Mouse (Mus musculus) erythroblast, embryonic 14.5 days (primary cell): ENCODE data around the gene Cuedc2. TPM values are rescaled to one million over a fixed set of nuclear protein-coding genes. Genes with fewer than 3 reads are reported as not detected.

ENCODE experiments used
- H3K27me3 ChIP-seq: 2 replicates; pipeline ENCODE4 v1.6.1; 2012; ENCODE audit warnings: inconsistent platforms; ENCODE audit not compliant: control insufficient read depth
- H3K36me3 ChIP-seq: 2 replicates; pipeline ENCODE4 v1.6.1; 2012; ENCODE audit warnings: mild to moderate bottlenecking, inconsistent platforms; ENCODE audit not compliant: control insufficient read depth
- H3K4me1 ChIP-seq: 2 replicates; pipeline ENCODE4 v1.6.1; 2012; ENCODE audit warnings: inconsistent platforms; ENCODE audit not compliant: control insufficient read depth
- H3K4me3 ChIP-seq: replicated peaks from 2 replicates; pipeline ENCODE3; 2012; ENCODE audit warnings: moderate library complexity, mild to moderate bottlenecking, inconsistent platforms
- H3K9me3 ChIP-seq: 2 replicates; pipeline ENCODE4 v1.6.1; 2012; ENCODE audit warnings: low read length, inconsistent platforms, mixed read lengths; ENCODE audit not compliant: control insufficient read depth
- GATA1 ChIP-seq: IDR thresholded peaks from 2 replicates; pipeline ENCODE4 v1.6.1; 2012; ENCODE audit warnings: low read length, inconsistent platforms, mixed read lengths
- TAL1 ChIP-seq: IDR thresholded peaks from 3 replicates; pipeline ENCODE4 v1.6.1; 2012; ENCODE audit warnings: low read length, inconsistent platforms, mixed read lengths
- polyA plus RNA-seq: library from polyadenylated mRNA; stranded (reverse); fragments of >175 nt; gene quantifications from 2 replicates; pipeline ENCODE4 v1.2.3, GENCODE M21; 2012

The Cuedc2 gene
- polyA plus RNA-seq, 1 experiment: 15.7 TPM

DNA sequence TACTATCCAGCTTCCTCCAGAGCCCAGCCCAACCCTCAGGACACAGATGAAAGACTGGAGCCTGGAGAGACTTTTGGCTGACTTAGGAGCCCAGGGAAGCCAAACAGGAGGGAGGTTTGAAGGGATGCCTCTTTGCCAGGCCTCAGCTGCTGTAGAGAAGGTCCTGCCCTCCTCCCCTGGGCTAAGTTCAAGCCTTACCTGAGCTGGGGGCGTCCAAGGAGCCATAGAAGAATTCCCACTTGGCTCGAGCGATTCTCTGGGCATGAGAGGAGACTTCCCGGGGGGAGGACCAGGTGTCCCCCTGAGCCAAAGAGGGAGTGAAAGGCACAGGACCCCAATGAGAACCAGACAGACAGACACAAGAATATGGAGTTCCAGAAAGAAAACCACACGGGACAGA lies 14.8 kb downstream of the Cuedc2 start:
- Histone ChIP-seq H3K9me3 (peaks cover 8% of the 10 kb centered on the region; the same call in 1 of the 2 replicates), H3K36me3 (no peaks in the 10 kb centered on the region), H3K4me1 (peaks cover 47% of the 10 kb centered on the region), H3K4me3 (no peak overlapping the region), H3K27me3 (peaks cover 91% of the 10 kb centered on the region)
- no peak for TF ChIP-seq GATA1
- no peak for TF ChIP-seq TAL1

GRCm38 (mm10) chr19:46322996-46323572 lies 15.4 kb downstream of the Cuedc2 start:
- Histone ChIP-seq H3K4me3 (no peak overlapping the region), H3K36me3 (no peaks in the 10 kb centered on the region), H3K9me3 (peaks cover 13% of the 10 kb centered on the region), H3K27me3 (peaks cover 97% of the 10 kb centered on the region), H3K4me1 (peaks cover 48% of the 10 kb centered on the region)
- TF ChIP-seq GATA1: no peak
- TF ChIP-seq TAL1: no peak

GRCm38 (mm10) chr19:46322144-46322995 lies 16.1 kb downstream of the Cuedc2 start:
- Histone ChIP-seq H3K4me1 (peaks cover 48% of the 10 kb centered on the region), H3K4me3 (no peak overlapping the region), H3K9me3 (peaks cover 17% of the 10 kb centered on the region), H3K36me3 (no peaks in the 10 kb centered on the region), H3K27me3 (peaks cover 100% of the 10 kb centered on the region)
- no peak for TF ChIP-seq GATA1
- no peak for TF ChIP-seq TAL1

DNA sequence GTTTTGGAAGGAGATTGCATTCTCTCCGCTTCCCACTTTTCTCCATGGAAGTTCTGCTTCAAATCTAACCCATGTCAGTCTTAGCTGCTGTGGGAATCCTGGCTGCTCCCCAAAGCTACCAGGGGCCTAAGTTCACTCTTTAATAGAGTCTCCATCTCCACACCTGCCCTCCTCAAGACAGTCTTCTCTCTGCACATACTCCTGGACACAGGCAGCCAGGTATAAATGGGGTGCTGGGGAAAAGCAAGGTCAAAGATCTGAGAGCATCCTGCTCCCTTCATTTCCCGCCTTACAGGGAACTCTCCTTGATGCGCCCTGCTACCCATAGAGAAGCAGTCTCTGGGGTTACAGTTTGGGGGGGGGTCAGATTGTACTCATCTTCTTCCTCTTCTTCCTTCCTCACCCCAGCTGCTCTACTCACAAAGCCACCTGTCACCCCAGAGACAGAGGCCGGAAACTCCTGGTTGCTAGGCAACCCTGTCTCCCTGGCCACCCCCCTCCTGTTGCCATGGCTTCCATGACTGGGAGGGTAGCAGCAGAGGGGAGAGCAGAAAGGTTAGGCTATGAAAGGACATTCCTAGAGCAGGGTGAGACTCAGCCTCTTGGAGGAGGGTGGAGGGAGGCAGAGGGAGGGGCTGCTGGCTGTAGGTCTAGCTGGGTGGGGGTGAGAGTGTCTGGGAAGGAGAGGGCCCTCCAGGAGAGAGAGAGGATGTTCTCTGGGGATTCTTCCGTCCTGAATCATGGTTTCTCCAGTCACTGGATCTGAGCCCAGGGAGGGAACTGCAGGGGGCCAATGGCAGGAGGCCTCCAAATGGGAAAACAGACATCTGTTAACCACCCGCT lies 17.2 kb downstream of the Cuedc2 start:
- H3K4me1 ChIP-seq: peaks cover 48% of the 10 kb centered on the region
- no peak for TF ChIP-seq TAL1
- TF ChIP-seq GATA1: no peak

GRCm38 (mm10) chr19:46320076-46320785 lies 18.3 kb downstream of the Cuedc2 start:
- H3K9me3 ChIP-seq: peaks cover 19% of the 10 kb centered on the region
- H3K36me3 ChIP-seq: no peaks in the 10 kb centered on the region; the same call in 1 of the 2 replicates
- no peak for TF ChIP-seq TAL1
- no peak for TF ChIP-seq GATA1
- peaks cover 51% of the 10 kb centered on the region for H3K4me1 ChIP-seq
- H3K27me3 ChIP-seq: peaks cover 95% of the 10 kb centered on the region
- no peak overlapping the region for H3K4me3 ChIP-seq

More for the DNA sequence above, 17.2 kb downstream of the Cuedc2 start:
- Histone ChIP-seq H3K36me3 (no peaks in the 10 kb centered on the region; the same call in 1 of the 2 replicates), H3K9me3 (peaks cover 19% of the 10 kb centered on the region), H3K4me3 (no peak overlapping the region), H3K27me3 (peaks cover 100% of the 10 kb centered on the region)

- peaks cover 19% of the 10 kb centered on the region for H3K9me3 ChIP-seq
Observed at GRCm38 (mm10) chr19:46318586-46319378, 19.7 kb downstream of the Cuedc2 start.

DNA sequence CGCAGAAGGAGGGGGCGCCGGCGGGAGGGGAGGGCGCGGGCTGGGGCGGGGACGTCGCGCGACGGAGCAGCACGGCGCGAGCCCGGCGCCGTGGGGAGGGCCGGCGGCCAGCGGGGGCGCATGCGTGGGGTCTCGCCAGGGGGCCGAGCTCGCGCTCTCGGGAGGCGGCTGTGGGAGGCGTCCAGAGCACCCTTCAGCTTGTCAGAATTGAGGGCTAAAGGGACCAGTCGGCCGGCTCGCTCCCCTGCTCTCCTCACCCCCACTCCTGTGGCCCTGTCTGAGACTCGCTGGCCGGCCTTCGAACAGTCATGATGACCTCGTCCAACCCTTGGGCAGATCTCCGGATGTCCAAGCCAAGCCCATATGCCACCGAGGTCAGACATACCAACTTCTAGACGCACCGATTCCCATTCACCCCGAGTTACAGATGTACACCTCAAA lies 20.5 kb downstream of the Cuedc2 start:
- H3K4me3 ChIP-seq: peak overlapping the region; percentile 15
- TF ChIP-seq GATA1: no peak
- TF ChIP-seq TAL1: no peak
- peaks cover 80% of the 10 kb centered on the region for H3K27me3 ChIP-seq
- peaks cover 19% of the 10 kb centered on the region for H3K9me3 ChIP-seq
- peaks cover 8% of the 10 kb centered on the region for H3K36me3 ChIP-seq
- H3K4me1 ChIP-seq: peaks cover 68% of the 10 kb centered on the region

More at GRCm38 (mm10) chr19:46318586-46319378, 19.7 kb downstream of the Cuedc2 start:
- H3K4me1 ChIP-seq: peaks cover 60% of the 10 kb centered on the region
- no peak overlapping the region for H3K4me3 ChIP-seq
- H3K36me3 ChIP-seq: peaks cover under 1% of the 10 kb centered on the region; the same call in 1 of the 2 replicates
- peaks cover 87% of the 10 kb centered on the region for H3K27me3 ChIP-seq
- TF ChIP-seq TAL1 (no peak), GATA1 (no peak)

DNA sequence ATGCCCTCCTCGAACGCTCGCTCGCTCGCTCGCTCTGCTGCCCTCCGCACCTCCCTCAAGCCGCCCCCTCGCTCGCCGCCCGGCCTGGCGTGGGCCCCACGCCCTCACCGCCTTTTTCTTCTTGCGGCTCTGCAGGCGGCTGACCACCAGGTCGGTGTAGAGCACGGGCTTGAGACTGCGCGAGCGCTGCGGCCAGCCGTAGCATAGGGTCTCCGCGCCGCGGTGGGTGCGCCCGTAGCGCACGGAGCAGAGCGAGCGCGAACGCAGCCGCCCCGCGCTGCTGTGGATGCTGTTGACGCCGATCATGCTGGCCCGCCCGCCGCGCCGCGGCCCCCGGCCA lies 21.0 kb downstream of the Cuedc2 start:
- peaks cover 13% of the 10 kb centered on the region for H3K36me3 ChIP-seq
- peaks cover 74% of the 10 kb centered on the region for H3K27me3 ChIP-seq
- H3K9me3 ChIP-seq: peaks cover 19% of the 10 kb centered on the region
- peak overlapping the region; percentile 44 for H3K4me3 ChIP-seq
- peaks cover 73% of the 10 kb centered on the region for H3K4me1 ChIP-seq
- TF ChIP-seq TAL1: no peak
- TF ChIP-seq GATA1: no peak
